Mouse (Mus musculus): ENCODE measurements around the gene Abcb8. TPM values are rescaled to one million over a fixed set of nuclear protein-coding genes. Genes with fewer than 3 reads are reported as not detected.

Gene Abcb8
- polyA plus RNA-seq (2015; fragmentation: Nextera tagmentation; extraction: Ambion mirVana): 32.6 and 33.9 TPM in 2 replicates

DNA sequence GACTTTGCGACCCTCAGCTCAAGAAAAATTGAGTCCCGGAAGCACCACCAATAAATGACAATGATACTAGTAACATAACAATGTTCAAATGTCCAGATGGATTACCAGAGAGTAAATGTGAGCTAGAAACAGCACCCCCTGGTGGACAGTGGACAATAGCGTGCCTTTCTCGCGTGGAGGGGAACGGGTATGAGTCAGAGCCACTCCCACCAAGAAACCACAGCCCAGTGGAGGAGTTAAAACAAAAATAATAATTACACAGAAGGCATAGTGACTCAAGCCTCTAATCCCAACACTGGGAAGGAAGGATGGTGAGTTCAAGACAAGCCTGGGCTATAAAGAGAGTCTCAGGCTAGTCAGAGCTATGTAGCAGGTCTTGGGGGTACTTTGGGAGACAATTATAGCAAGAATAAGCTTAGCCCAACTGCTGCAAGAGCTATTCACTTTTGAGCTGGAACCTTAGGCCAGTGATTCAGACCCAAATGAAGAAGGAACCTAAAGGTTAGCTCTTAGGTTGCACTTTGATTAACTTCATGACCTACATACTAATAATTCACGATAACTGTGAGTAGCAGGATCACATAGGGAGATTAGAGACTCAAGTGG lies at the start of gene Abcb8:
TSS of gene Abcb8 (plus strand) at position 272 of the 606 bp plus-strand sequence.
- DNase-seq (ENCODE audit: low spot score): peak; percentile 85

DNA sequence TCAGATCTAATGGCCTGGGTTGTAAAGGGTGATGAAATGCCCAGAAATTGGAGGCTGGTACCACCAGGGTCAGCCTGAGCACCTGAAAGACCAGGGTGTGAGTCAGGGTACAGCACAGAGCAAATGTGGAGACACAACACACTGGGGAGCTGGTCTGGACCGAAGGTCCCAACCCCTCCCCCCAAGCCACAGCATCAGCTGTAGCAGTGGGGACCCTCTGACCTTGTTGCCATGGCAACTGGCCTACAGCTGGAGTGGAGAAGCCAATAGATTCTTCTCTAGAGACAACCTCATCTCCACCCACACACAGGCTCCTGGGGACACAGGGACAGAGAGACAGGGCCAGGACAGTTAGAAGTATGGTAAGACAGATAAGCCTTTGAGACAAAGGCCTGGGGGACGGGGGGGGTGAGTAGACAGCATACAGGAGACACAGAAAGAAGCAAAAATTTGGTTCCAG lies 49.5 kb upstream of the Abcb8 start:
- peak; percentile 68 for DNase-seq (ENCODE audit: low spot score)

DNA sequence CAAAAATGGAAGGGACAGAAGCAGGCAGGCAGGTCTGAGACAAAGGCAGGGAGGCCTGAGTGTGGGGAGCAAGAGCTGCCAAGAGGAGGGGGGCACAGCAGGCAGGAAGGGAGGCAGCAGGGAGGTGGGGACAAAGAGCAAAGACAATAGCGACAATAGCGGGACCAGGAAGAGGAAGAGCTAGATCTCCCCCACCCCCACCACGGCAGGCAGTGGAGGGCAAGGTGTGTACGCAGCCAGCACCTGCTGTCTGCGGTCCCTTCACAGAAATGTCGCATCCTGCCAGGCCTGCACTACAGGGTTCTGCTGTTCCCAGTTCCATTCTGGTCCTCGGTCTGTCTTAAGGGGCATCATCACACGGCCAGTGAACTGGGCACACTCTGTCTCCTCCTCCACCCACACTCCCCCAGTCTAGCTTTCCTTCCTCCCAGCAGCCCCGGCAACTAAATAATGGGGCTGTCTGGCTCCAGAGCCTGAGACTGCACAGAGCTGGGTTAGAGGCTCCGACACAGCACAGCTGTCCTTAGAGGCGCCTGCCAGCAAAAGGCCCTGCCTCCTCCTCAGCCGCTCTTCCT lies 48.9 kb upstream of the Abcb8 start:
- DNase-seq (ENCODE audit: low spot score): peak; percentile 89

DNA sequence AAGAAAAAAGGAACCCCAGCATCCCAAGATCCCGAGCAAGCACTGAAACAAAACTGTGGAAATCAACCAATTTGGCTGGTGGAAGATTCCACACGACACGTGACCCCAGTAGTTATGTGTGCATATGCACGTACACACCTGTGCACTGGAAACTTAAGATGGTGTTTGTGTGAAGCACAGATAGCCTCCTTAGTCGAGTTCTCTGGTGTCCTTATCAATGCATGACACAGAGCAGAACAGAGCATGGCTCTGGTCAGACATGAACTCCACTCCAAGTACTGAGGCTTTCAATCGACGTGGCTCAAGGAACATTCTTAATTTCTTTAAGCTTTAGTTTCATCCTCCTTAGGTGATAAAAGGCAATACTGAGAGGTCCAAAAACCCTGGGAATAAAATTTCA lies 47.1 kb upstream of the Abcb8 start:
- no peak for DNase-seq (ENCODE audit: low spot score)

DNA sequence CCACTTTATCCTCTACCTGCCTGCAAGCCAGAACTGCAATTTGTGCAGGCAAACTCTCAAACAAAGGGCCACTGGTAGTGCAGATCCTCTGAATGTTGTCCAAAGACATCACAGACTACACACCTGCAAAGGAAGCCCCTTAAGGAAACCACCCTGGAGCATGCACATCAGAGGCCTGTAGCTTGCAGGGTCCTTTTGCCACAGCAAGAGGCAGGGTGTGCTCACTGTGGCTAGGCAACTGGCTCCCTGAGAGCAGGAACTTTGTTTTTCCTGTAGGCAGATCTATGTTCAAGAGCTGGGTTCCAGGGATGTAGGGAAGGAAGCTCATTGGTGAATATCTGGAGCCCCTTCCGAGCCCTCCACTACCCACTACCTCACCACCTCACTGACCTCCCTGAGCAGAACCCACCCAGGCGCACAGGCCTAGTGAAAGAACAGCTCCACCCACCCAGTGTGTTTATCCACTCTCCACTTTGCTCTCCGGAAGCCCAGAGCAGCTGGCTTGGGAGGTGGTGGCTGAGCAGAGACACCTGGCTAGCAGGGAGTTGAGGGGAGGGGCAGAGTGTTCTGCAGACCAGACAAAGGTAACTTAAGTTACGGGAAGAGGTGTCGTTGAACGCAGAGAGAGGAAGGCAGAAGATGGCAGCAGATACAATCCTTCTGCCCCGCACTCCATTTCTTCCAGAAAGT lies 46.1 kb upstream of the Abcb8 start:
- DNase-seq (ENCODE audit: low spot score): peak; percentile 71

DNA sequence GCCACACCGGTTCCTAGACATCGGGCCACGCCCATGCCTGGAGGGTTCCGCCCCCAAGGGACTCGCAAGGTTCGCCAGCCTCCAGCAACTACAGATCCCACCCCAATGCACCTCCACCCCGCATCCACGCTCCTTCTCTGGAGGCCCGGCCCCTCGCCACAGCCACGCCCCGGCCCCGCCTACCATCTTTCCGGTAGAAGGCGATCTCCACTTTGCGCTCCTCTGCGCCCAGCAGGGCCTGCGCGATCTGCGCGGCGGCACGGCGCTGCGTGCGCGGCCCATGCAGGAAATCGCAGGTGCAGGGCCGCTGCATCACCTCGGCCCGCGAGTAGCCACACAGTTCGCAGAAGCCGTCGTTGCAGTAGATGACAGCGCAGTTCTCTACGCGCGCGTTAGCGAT lies 45.3 kb upstream of the Abcb8 start:
- peak; percentile 95 for DNase-seq (ENCODE audit: low spot score)

DNA sequence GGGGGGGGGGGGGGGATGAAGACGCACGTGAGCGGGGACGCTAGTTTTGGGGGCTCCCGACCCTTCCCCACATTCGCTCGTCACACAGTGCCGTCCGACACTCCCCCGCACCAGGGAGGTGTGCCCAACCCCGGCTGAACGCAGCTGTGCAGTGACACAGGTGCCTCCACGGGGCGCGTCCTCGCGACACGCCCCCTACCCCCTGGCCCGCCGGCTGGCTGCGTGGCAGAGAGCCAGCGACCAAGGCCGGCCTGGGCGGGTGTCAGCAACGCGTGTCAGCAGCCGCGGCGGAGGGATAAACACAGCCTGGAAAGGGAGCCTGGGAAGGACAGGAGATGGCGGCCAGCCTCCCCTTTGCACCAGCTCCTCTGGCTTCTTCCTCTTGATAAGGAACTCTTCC lies 44.9 kb upstream of the Abcb8 start:
- DNase-seq (ENCODE audit: low spot score): peak; percentile 73

DNA sequence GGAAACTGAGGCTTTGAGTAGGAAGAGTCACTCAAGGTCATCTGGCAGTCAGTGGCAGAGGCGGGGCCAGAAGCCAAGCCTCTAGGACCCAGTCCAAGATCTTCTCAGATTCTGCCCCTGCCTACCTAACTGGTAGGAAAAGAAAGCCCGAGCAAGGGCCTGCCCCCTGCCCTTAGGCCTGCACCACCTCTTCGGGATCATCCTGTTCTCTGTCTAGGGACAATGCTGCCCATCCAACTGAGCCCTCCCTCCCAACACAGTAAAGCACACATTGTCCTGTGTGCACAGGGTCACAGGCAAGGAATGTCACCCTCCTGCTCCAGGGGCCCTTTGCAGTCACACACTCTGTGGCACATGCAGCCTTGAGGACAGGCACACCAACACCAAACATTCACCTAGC lies 43.4 kb upstream of the Abcb8 start:
- DNase-seq (ENCODE audit: low spot score): no peak

DNA sequence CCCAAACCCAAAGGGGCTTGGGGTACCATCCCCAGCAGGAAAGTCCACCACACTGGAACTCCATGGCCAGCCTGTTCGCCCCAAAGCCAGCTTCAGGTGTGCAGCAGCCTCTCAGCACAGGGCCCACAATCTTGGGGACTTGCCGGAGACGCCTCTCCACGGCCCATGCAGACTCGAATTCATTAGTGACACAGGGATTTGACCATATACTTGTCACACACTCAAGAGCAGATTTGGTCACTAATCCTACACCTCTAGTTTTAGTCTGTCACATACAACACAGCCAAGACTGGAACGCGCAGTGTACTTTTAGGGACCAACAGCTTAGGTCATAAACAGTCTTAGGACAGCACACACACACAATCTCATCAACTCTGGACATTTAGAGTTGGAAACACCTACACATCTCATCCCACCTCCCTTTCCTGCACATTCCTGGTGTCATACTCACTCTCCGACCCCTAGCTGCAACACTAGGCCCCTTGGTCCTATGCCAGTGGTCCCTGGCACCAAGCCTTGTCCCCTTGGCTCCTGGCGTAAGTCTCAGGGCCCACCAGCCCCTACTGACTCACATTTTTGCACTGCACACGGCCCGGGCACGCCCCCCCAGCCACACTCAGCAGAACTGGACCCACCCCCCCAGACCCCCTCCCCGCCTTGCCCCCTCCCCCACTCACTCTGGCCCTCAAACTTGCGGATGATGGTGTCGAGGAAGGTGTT lies 42.8 kb upstream of the Abcb8 start:
- no peak for DNase-seq (ENCODE audit: low spot score)

DNA sequence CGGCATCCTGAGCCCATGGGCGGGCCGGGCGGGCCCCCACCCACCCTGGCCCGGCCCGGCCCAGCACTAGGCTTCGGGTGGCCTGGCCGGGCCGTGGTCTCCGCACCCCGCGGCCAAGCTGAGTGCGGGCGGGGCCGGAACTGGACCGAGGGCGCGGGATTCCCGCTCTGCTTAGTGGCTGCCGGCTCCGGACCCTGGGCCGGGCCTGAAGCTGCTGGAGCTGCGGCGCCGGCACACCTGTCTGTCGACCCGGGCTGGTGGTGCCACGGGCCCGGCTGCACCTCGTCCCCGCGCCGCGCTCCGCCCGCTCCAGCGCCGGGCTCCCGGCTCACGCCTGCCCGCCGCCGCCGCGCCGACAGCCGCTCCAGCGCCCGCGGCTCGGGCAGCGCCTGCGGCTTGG lies 42.2 kb upstream of the Abcb8 start, which contains the start of gene Kcnh2:
TSS of gene Kcnh2 (minus strand) at position 327 of the 400 bp plus-strand sequence.
- DNase-seq (ENCODE audit: low spot score): no peak

DNA sequence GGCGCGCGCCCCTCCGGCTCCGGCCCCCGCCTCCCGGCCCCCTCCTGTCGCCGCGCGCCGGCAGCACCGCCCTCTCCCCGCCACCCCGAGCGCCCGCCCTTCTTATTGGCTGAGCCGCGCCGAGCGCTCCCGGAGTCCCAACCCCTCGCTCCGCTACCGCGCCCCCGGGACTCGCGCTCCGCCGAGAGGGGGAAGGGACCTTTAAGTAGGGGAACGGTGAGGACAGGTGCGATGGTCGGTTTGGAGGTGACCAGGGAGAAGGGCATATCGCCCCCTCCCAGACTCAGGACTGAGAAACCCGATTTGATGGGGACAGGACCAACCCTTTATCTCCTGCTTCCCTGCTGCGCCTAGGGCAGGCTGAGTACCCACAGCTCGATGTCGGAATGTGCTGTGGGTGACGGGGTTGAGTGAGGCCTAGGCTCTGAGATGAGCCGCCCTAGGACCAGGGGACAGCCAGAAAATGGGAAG lies 41.7 kb upstream of the Abcb8 start:
- DNase-seq (ENCODE audit: low spot score): peak; percentile 88

DNA sequence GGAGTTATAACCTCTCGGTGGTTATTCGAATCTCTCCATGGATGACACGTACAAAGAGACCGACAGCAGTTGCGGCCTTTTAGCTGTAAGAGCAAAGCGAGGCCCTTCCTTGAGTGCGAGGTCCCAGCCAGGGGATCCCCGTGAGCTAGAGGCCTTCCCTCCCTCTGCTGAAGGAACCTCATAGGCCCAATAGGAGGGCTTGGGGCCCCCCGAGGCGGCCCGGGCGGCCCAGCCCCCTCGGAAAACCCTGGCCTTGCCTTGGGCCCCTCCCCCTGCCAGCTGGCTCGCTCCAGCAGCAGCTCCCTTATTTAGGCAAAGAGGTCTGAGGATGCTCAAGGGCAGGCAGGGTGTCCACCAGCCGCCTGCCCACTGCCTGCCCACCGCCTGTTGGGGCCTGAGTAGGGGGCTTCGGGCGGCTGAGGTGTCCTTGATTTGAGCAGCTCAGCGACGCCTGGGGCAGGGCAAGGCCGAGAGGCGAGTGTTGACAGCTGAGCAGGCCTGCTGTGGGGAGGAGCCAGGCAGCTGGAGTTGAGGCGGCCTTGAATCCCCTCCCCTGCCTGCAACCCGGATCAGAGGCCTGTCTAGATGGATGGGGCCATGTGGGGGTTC lies 41.1 kb upstream of the Abcb8 start:
- peak; percentile 70 for DNase-seq (ENCODE audit: low spot score)

DNA sequence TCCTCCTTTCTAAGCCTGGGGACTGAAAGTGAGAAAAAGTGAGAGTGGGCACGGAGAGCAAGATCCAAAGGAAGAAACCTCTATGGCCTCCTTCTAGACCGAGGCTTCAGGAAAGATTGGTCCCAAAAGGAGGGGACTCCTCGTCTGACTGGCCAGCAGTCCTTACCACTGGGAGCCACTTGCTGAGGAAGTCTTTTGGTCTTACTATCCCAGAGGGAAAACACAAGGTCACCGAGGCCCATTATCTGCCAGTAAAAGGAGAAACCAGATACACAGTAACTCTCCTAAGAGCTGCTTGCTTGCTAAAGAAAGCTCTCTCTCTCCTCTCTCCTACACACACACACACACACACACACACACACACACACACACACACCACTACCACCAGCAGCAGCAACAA lies 40.1 kb upstream of the Abcb8 start:
- no peak for DNase-seq (ENCODE audit: low spot score)

DNA sequence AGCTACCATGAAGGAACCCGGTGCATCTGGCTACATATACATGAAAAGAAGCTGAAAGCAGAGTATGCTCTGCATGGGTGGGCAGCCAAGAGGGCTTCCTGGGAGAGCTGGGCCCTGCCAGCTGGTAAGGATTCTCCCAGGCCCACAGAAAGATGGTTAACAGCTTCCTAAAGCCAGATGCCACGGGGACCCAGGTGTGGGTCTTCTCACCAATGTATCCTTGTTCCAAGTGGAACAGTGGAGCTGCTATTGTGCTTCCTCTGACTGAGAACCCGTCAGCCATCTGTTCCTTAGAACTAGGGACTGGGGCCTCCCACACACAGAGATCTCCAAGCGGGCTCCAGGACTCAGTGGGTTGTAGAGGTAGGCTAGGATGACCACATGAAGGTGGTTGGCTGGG lies 36.7 kb upstream of the Abcb8 start:
- no peak for DNase-seq (ENCODE audit: low spot score)

DNA sequence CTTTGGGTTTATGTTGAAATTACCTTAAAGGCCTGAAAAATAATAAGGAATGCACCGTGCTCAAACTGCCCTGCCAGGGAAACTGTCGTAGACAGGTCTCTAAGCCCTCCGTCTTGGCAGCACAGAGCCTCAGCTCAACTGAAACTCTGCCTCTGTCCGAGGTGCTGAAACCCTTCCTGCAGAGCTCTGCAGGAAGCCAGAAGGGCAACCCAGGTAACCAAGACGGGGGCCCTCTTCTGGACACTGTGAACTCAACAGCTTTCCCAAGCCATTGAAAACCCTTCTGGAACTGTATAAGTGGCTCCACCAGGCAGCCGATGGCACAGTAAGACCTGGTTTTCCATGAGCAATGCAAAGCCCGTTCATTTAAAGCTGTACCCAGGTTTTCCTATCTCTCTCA lies 36.0 kb upstream of the Abcb8 start:
- peak; percentile 94 for DNase-seq (ENCODE audit: low spot score)

DNA sequence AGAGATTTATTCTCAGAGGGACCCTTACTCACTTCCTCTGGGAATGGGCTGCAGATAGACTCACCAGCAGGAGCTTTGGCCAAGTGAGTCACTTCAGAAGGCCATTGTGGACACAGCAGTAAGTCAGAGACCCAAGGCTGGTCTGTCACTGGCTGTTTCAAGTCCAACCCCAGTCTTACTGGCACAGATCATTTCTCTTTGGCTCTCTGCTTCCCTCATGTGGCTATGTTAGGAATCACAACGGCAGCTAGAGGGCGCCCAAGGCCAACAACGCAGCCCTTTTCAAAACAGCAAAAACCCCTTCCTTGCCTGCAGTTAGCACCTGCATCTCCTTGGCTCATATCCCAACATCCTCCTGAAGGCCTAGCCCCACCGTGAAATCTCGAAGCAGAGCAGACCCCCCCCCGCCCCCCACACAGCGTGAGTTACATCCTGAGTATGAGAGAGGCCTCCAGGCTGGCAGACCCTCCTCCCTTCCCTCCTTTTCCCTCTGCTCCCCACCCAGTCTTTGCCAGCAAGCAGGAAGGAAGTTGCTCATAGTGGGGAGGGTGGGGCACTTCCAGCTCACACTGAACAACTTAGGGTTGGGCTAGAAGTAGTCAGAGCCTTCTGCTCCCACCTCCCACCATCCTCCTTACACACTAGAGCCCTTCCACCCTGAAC lies 32.5 kb upstream of the Abcb8 start:
- DNase-seq (ENCODE audit: low spot score): peak; percentile 90

DNA sequence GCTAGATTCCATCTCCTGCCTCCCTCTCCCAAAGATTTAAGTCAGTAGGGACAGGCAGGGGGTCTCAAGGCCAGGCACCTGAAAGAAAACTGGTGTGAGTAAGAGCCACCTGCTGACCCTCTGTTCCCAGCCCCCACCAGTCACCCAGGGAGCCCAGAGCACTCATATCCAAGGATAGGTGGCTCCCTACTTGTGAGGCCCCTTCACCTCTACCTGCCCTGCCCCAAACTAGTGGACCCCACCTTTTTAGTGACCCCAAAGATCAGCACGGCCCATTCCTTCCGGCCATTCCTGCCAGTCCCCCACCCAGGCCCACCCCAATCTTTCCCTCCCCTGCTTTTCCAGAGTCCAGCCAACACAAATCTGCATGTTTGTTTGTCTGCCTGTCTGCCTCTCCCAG lies 30.0 kb upstream of the Abcb8 start:
- no peak for DNase-seq (ENCODE audit: low spot score)

DNA sequence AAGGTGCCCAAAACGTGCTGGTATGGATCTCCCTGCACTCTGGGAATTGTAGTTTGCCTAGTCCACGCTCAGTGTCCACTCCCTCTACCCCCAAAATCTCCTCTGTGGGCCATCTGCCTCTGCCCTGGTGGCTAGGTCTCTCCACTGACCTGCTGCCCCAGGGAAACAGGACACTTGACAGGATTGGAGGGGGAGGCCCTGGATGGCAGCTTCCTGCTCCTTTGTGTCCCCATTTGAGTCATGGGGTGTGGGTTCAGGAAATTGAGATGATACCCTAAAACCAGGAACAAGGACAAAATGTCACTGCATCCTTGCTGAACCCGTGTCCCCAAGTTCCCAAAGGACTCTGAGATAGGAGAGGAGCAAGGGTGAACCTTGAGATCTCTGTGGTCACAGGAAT lies 29.4 kb upstream of the Abcb8 start:
- no peak for DNase-seq (ENCODE audit: low spot score)

DNA sequence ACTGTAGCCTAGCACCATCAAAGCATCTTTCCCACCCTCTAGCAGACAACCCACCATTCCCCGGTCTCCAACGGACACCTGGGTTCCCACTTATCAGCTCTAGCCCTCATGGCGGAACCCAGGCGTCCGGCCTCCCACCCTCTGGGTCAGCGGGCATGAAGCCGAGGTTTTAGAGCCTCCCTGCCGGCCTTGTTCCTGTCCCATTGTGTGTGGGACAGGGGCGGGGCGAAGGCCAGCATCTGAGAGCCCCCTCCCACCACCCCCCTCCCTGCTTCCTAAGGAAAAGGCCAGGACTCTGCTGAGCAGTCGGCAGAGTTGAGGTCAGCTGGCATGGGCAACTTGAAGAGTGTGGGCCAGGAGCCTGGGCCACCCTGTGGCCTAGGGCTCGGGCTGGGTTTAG lies 29.0 kb upstream of the Abcb8 start, which contains the start of gene Nos3:
TSS of gene Nos3 (plus strand) at position 303 of the 400 bp plus-strand sequence.
- DNase-seq (ENCODE audit: low spot score): no peak

DNA sequence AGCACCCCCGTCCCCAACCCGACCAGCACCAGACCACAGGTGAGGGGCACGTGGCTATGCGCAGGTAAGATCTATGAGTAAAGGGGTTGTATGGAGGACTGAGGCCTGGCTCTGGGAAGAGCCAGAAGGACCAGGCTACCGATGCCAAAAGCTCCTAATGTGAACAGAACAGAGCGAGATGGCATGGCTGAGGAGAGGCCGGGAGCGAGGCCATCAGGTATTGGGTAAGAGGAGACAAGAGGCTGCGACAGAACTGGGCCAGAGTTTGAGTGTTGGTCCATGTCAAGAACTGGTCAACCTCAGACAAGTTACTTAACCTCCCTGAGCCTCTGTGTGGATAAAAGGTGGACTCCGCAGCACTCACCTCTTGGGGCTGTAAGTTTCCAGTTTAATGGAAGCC lies 28.5 kb upstream of the Abcb8 start:
- DNase-seq (ENCODE audit: low spot score): no peak

DNA sequence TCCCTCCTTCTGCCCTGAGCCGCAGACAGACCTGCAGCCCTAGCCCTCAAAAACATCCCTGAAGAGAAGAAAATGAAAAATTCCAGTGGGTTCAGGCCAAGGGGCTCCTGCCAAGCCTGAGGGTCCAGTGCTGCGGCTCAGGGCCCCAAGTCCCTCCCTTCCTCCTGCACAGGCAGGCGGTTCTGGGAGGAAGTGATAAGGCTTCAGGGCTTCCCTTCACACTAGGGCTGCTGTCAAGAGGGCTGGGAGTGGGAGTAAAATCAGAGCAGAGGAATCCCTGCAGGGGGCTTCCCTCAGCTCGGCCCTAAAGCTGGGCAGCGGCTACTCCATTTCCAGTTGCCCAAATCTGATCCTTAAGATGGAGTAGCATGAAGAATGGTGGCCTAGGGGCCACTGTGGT lies 27.9 kb upstream of the Abcb8 start:
- DNase-seq (ENCODE audit: low spot score): no peak
